Mouse (Mus musculus): Measurements from ENCODE around the gene Efcab8.

- TF ChIP-seq CTCF (IDR thresholded peaks at IDR 0.05; ENCODE audit: insufficient read depth, low read length) (no peak), POLR2A (IDR thresholded peaks at IDR 0.05; ENCODE audit: borderline replicate concordance, extremely low read depth, low read depth, low read length) (no peak)
These were observed 38.2 kb upstream of the Efcab8 start for GRCm38 (mm10) chr2:153741437-153742065.
